Mouse (Mus musculus) bone marrow macrophage, adult 2 months (primary cell): ENCODE measurements around the gene Olfr1312.

ENCODE experiments used
- CTCF ChIP-seq: IDR thresholded peaks from 2 replicates; pipeline ENCODE4 v1.5.1; 2012; ENCODE audit warnings: low read depth, mild to moderate bottlenecking, low read length, moderate library complexity
- POLR2A ChIP-seq: IDR thresholded peaks from 2 replicates; pipeline ENCODE4 v1.6.1; 2012; ENCODE audit warnings: mild to moderate bottlenecking, low read depth, low read length, borderline replicate concordance

- TF ChIP-seq CTCF (no peak), POLR2A (no peak)
Observed at GRCm38 (mm10) chr2:112096681-112097080, 46.6 kb upstream of the Olfr1312 start, which contains the start of gene Olfr1314.
